Mouse (Mus musculus): Measurements from ENCODE around the gene Epdr1. TPM values are rescaled to one million over a fixed set of nuclear protein-coding genes. Genes with fewer than 3 reads are reported as not detected.

Epdr1 gene
- polyA plus RNA-seq, 1 experiment from 2014 or later: 27.4 TPM

- Histone ChIP-seq H3K27me3 (no peaks in the 10 kb centered on the region; the same call in 1 of the 2 replicates), H3K27ac (replicated peaks) (no peak overlapping the region), H3K4me3 (peak overlapping the region; percentile 45), H3K9ac (peak overlapping the region; percentile 51), H3K4me1 (replicated peaks) (peaks cover 24% of the 10 kb centered on the region), H3K36me3 (no peaks in the 10 kb centered on the region), H3K9me3 (no peaks in the 10 kb centered on the region), H3K4me2 (peak overlapping the region; percentile 63)
- peak; percentile 58 for ATAC-seq (ENCODE audit: low FRiP score, low read depth)
- WGBS: 14% methylated on average over 30 of the region's 30 CpGs
Observed at GRCm38 (mm10) chr13:19623228-19623905, 3.6 kb upstream of the Epdr1 start.

- peak; percentile 71 for ATAC-seq (ENCODE audit: low FRiP score, low read depth)
- Histone ChIP-seq H3K27ac (replicated peaks) (no peak within 1 kb of the TSS), H3K4me3 (peak within 1 kb of the TSS; percentile 45), H3K9me3 (no peaks in the 10 kb centered on the region), H3K9ac (peak within 1 kb of the TSS; percentile 51), H3K4me2 (peak within 1 kb of the TSS; percentile 63), H3K27me3 (no peaks in the 10 kb centered on the region; the same call in 1 of the 2 replicates), H3K4me1 (replicated peaks) (peaks cover 30% of the 10 kb centered on the region), H3K36me3 (no peaks in the 10 kb centered on the region)
- WGBS: 3% methylated on average over 25 of the region's 25 CpGs
Observed at GRCm38 (mm10) chr13:19622573-19623227, 3.0 kb upstream of the Epdr1 start, which contains the start of gene Sfrp4. TSS of gene Sfrp4 (plus strand) at chr13:19623104.

DNA sequence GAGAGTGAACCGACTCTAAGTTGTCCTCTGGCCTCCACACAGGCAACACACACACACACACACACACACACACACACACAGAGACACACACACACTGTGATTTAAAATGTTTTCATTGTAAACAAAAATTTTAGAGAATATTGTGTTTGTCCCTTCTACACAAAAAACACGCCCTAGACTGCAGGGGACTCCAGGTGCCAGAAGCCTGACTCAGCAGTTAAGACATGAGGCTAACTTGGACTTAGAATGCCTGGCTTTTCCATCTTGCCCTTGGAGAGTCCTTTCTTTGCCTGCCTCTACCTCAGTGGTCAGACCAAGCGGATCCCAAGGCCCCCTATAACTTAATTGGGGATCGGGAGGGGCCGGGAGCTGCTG is 899 bp downstream of the Epdr1 start:
- peak; percentile 36; the same call in 1 of the 2 replicates for ATAC-seq (ENCODE audit: low FRiP score, low read depth)
- H3K27ac ChIP-seq (replicated peaks): peak overlapping the region; percentile 92
- no peaks in the 10 kb centered on the region; the same call in 1 of the 2 replicates for H3K27me3 ChIP-seq
- 1% methylated on average over 5 of the region's 5 CpGs for WGBS
- H3K9ac ChIP-seq: peak overlapping the region; percentile 93
- H3K4me3 ChIP-seq: peak overlapping the region; percentile 89
- no peaks in the 10 kb centered on the region for H3K9me3 ChIP-seq
- H3K4me2 ChIP-seq: peak overlapping the region; percentile 81
- peaks cover 26% of the 10 kb centered on the region for H3K4me1 ChIP-seq (replicated peaks)
- H3K36me3 ChIP-seq: no peaks in the 10 kb centered on the region

- Histone ChIP-seq H3K27me3 (no peaks in the 10 kb centered on the region; the same call in 1 of the 2 replicates), H3K9ac (no peak overlapping the region), H3K4me1 (replicated peaks) (peaks cover 19% of the 10 kb centered on the region), H3K9me3 (no peaks in the 10 kb centered on the region), H3K36me3 (no peaks in the 10 kb centered on the region), H3K4me2 (peak overlapping the region; percentile 81), H3K27ac (replicated peaks) (no peak overlapping the region), H3K4me3 (peak overlapping the region; percentile 89; the same call in 1 of the 2 replicates)
- ATAC-seq (ENCODE audit: low FRiP score, low read depth): no peak
- WGBS: 93% methylated on average over 4 of the region's 4 CpGs
Observed at GRCm38 (mm10) chr13:19618081-19618480, 1.6 kb downstream of the Epdr1 start.

GRCm38 (mm10) chr13:19614311-19614710 is 5.4 kb downstream of the Epdr1 start:
- no peak for ATAC-seq (ENCODE audit: low FRiP score, low read depth)
- H3K4me2 ChIP-seq: no peak overlapping the region
- no peak overlapping the region for H3K9ac ChIP-seq
- peaks cover 17% of the 10 kb centered on the region for H3K4me1 ChIP-seq (replicated peaks)
- 91% methylated on average over 1 of the region's 1 CpGs for WGBS
- H3K36me3 ChIP-seq: no peaks in the 10 kb centered on the region
- H3K9me3 ChIP-seq: no peaks in the 10 kb centered on the region
- H3K4me3 ChIP-seq: no peak overlapping the region
- H3K27me3 ChIP-seq: no peaks in the 10 kb centered on the region
- no peak overlapping the region for H3K27ac ChIP-seq (replicated peaks)

- H3K9ac ChIP-seq: no peak overlapping the region
- ATAC-seq (ENCODE audit: low FRiP score, low read depth): no peak
- no peak overlapping the region for H3K4me2 ChIP-seq
- H3K27ac ChIP-seq (replicated peaks): no peak overlapping the region
- no peaks in the 10 kb centered on the region for H3K36me3 ChIP-seq
- WGBS: 83% methylated on average over 1 of the region's 1 CpGs
- no peaks in the 10 kb centered on the region for H3K27me3 ChIP-seq
- no peaks in the 10 kb centered on the region for H3K9me3 ChIP-seq
- H3K4me3 ChIP-seq: no peak overlapping the region
- H3K4me1 ChIP-seq (replicated peaks): peaks cover 12% of the 10 kb centered on the region
Observed at GRCm38 (mm10) chr13:19613426-19613825, 6.3 kb downstream of the Epdr1 start.

DNA sequence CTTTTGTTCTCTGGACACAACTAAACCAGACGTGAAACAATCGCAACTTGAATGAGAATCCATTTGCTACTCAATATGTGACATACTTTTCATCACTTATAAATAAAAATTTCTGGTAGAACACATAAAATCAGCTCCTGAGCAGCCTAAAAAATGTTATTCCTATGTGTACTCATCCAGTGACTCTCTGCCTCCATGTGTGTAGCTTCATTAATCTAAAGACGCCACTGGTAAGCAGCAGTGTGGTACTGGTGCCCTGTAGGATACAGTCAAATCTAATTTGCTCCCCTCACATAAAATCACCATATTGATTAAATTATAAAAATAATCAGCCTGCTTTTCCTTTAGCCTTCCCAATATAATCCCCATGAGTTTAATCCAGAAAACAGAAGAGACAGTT is 6.8 kb downstream of the Epdr1 start:
- Histone ChIP-seq H3K36me3 (no peaks in the 10 kb centered on the region), H3K27ac (replicated peaks) (no peak overlapping the region), H3K9ac (no peak overlapping the region), H3K4me1 (replicated peaks) (peaks cover 8% of the 10 kb centered on the region), H3K4me2 (no peak overlapping the region), H3K4me3 (no peak overlapping the region), H3K27me3 (no peaks in the 10 kb centered on the region), H3K9me3 (no peaks in the 10 kb centered on the region)
- 35% methylated on average over 3 of the region's 3 CpGs for WGBS
- ATAC-seq (ENCODE audit: low FRiP score, low read depth): no peak

DNA sequence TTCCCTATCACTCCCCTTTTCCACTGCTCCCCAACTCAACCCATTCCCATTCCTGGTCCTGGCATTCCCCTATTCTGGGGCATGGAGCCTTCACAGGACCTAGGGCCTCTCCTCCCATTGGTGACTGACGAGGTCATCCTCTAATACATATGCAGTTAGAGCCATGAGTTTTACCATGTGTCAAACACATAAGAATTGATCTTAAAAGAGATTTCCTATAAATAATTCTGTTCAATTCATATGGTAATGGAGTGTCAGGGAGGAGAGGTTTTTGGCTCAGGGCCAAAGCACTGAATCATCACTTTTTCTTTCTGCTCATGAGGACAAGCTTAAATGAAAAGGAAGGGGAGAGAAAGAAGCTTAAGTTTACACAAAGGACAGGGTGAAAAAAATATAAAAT is 7.4 kb downstream of the Epdr1 start:
- WGBS: 17% methylated on average over 1 of the region's 1 CpGs
- 0 out of 2 replicates have a peak, but pooled peaks cover 6% of the 10 kb centered on the region for H3K4me1 ChIP-seq (replicated peaks)
- H3K9me3 ChIP-seq: no peaks in the 10 kb centered on the region
- H3K27ac ChIP-seq (replicated peaks): no peak overlapping the region
- H3K27me3 ChIP-seq: no peaks in the 10 kb centered on the region
- H3K4me2 ChIP-seq: no peak overlapping the region
- no peaks in the 10 kb centered on the region for H3K36me3 ChIP-seq
- no peak overlapping the region for H3K4me3 ChIP-seq
- no peak; the same call in 1 of the 2 replicates for ATAC-seq (ENCODE audit: low FRiP score, low read depth)
- no peak overlapping the region for H3K9ac ChIP-seq

GRCm38 (mm10) chr13:19608120-19608519 is 11.6 kb downstream of the Epdr1 start:
- Histone ChIP-seq H3K4me1 (replicated peaks) (0 out of 2 replicates have a peak, but pooled peaks cover 6% of the 10 kb centered on the region), H3K27ac (replicated peaks) (no peak overlapping the region), H3K4me3 (no peak overlapping the region), H3K9me3 (no peaks in the 10 kb centered on the region), H3K4me2 (no peak overlapping the region), H3K27me3 (no peaks in the 10 kb centered on the region), H3K9ac (no peak overlapping the region), H3K36me3 (no peaks in the 10 kb centered on the region)
- no peak for ATAC-seq (ENCODE audit: low FRiP score, low read depth)

- ATAC-seq (ENCODE audit: low FRiP score, low read depth): no peak
- no peak overlapping the region for H3K4me3 ChIP-seq
Observed at GRCm38 (mm10) chr13:19604916-19605315, 14.8 kb downstream of the Epdr1 start.

DNA sequence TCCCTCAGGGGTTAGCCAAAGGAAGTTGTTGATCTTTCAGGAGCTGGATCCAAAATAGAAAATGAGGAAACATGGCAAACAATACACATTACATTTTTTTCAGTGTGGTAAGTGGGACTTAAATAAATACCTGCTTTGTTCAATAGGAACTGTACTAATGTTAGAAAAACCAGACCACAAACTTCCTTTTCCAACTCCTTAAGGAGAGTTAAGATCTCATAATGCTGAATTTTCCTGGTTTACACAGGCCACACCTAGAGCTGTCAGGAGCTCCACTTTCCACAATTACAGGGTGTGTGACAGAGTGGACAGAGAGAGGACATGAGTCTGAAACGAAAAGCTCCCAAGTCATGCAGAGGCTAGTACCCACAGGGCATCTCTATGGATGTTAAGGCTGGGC is 16.0 kb downstream of the Epdr1 start:
- H3K4me2 ChIP-seq: no peak overlapping the region
- H3K9me3 ChIP-seq: no peaks in the 10 kb centered on the region
- WGBS: 97% methylated on average over 1 of the region's 1 CpGs
- no peaks in the 10 kb centered on the region for H3K36me3 ChIP-seq
- no peak overlapping the region for H3K9ac ChIP-seq
- H3K27ac ChIP-seq (replicated peaks): no peak overlapping the region
- H3K27me3 ChIP-seq: no peaks in the 10 kb centered on the region
- no peak overlapping the region for H3K4me3 ChIP-seq
- no peak for ATAC-seq (ENCODE audit: low FRiP score, low read depth)
- H3K4me1 ChIP-seq (replicated peaks): no peaks in the 10 kb centered on the region

More at GRCm38 (mm10) chr13:19604916-19605315, 14.8 kb downstream of the Epdr1 start:
- H3K4me1 ChIP-seq (replicated peaks): no peaks in the 10 kb centered on the region
- H3K36me3 ChIP-seq: no peaks in the 10 kb centered on the region
- H3K27me3 ChIP-seq: no peaks in the 10 kb centered on the region
- no peak overlapping the region for H3K9ac ChIP-seq
- no peak overlapping the region for H3K27ac ChIP-seq (replicated peaks)
- H3K9me3 ChIP-seq: no peaks in the 10 kb centered on the region
- no peak overlapping the region for H3K4me2 ChIP-seq

- Histone ChIP-seq H3K9ac (no peak overlapping the region), H3K9me3 (no peaks in the 10 kb centered on the region), H3K4me1 (replicated peaks) (no peaks in the 10 kb centered on the region), H3K27ac (replicated peaks) (no peak overlapping the region), H3K36me3 (no peaks in the 10 kb centered on the region), H3K4me2 (no peak overlapping the region), H3K27me3 (no peaks in the 10 kb centered on the region), H3K4me3 (no peak overlapping the region)
- 81% methylated on average over 1 of the region's 1 CpGs for WGBS
- ATAC-seq (ENCODE audit: low FRiP score, low read depth): no peak
Observed at GRCm38 (mm10) chr13:19602531-19602930, 17.2 kb downstream of the Epdr1 start.
